Mouse (Mus musculus) heart, embryonic 12.5 days (tissue): Measurements from ENCODE around the gene Churc1. TPM values are rescaled to one million over a fixed set of nuclear protein-coding genes. Genes with fewer than 3 reads are reported as not detected.
A peak's percentile ranks its signal among the peaks of the same experiment; 100 is the strongest.
"Not testable (repeated sequence)": the region's sequence is repeated elsewhere in the genome, so short reads cannot be mapped to it uniquely, and the experiment has no call there.

Source experiments
- ATAC-seq: fragments of 200-750 bp; cut with Nextera tagmentation; 2 replicates; pipeline ENCODE4 v1.8.0; 2017; ENCODE audit warnings: moderate TSS enrichment, moderate library complexity; ENCODE audit not compliant: insufficient number of reproducible peaks, low FRiP score
- H3K27ac ChIP-seq: fragments of 300-500 bp; sonication (generic); 2 replicates; pipeline ENCODE4 v1.5.1; 2016; ENCODE audit warnings: mild to moderate bottlenecking, moderate library complexity; ENCODE audit not compliant: poor library complexity, severe bottlenecking
- H3K27me3 ChIP-seq: fragments of 300-500 bp; sonication (generic); replicated peaks from 2 replicates; pipeline ENCODE4 v1.6.1; 2016; ENCODE audit warnings: mild to moderate bottlenecking, moderate library complexity
- H3K36me3 ChIP-seq: fragments of 300-500 bp; sonication (generic); 2 replicates; pipeline ENCODE4 v1.6.1; 2016; ENCODE audit warnings: mild to moderate bottlenecking, moderate library complexity
- H3K4me1 ChIP-seq: fragments of 300-500 bp; sonication (generic); replicated peaks from 2 replicates; pipeline ENCODE4 v1.6.1; 2016; ENCODE audit warnings: mild to moderate bottlenecking
- H3K4me2 ChIP-seq: fragments of 300-500 bp; sonication (generic); 2 replicates; pipeline ENCODE4 v1.6.1; 2016; ENCODE audit warnings: mild to moderate bottlenecking, moderate library complexity
- H3K4me3 ChIP-seq: fragments of 300-500 bp; sonication (generic); 2 replicates; pipeline ENCODE4 v1.5.1; 2016; ENCODE audit warnings: mild to moderate bottlenecking
- H3K9ac ChIP-seq: fragments of 300-500 bp; sonication (generic); 2 replicates; pipeline ENCODE4 v1.6.1; 2016; ENCODE audit warnings: mild to moderate bottlenecking, moderate library complexity
- H3K9me3 ChIP-seq: fragments of 300-500 bp; sonication (generic); replicated peaks from 2 replicates; pipeline ENCODE4 v1.6.1; 2016; ENCODE audit warnings: mild to moderate bottlenecking, moderate library complexity
- WGBS: fragments of 180-500 bp; shearing (Covaris S2); methylation state at CpG from one replicate; pipeline ENCODE4 v1.1.7; 2016; 5-methylcytosine and 5-hydroxymethylcytosine counted together
- polyA plus RNA-seq: library from polyadenylated mRNA; unstranded; fragments of >200 nt; fragmentation: Nextera tagmentation; extraction: Ambion mirVana; gene quantifications from 2 replicates; pipeline ENCODE4 v1.2.1, GENCODE M21; 2016

Gene Churc1
- polyA plus RNA-seq, 1 experiment from 2014 or later: 131 TPM

DNA sequence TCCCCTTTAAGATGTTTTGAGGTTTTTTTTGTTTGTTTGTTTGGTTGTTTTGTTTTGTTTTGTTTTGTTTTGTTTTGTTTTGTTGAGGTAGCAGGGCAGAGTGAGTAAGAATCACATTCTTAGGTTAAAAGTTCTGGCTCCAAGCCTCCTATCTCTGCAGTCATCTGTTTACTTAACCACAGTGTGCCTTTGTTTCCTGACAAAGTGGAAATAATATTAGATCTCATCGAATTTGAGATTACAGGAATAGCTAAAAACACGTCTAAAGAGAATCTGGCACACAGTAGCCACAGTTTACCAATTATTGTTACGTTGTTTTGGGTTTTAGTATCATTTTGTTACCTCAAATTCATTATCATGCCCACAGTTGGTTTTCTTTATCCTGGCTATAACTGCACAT is 9.3 kb downstream of the Churc1 start:
- Histone ChIP-seq H3K9ac (no peak overlapping the region), H3K9me3 (no peaks in the 10 kb centered on the region), H3K27me3 (no peaks in the 10 kb centered on the region), H3K27ac (peak overlapping the region; percentile 22; the same call in 1 of the 2 replicates), H3K4me3 (no peak overlapping the region), H3K4me2 (no peak overlapping the region), H3K4me1 (peaks cover 11% of the 10 kb centered on the region; the same call in 1 of the 2 replicates), H3K36me3 (peaks cover 8% of the 10 kb centered on the region)
- 74% methylated on average over 3 of the region's 3 CpGs for WGBS
- ATAC-seq: no peak

DNA sequence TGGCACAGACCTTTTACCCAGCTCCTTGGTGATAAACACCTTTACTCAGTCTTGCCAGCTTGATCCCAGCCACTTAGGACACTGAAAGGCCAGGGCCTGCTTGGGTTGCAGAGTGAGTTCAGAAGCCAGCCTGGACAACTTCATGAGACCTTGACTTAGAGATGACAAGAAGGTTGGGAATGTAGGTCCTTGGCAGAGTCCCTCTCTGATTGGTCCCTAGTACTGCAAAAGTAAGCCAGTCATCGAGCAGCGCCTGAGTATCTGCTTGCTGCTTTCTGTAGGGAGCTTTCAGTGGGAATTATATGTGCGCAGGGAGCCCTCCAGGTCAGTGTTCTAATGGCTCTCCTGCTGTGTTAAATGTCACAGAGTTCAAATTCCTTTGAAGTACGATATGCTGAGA is 9.8 kb downstream of the Churc1 start:
- no peak overlapping the region for H3K9ac ChIP-seq
- WGBS: 43% methylated on average over 4 of the region's 4 CpGs
- ATAC-seq: no peak

GRCm38 (mm10) chr12:76776898-76777297 is 11.6 kb downstream of the Churc1 start:
- no peak overlapping the region for H3K4me3 ChIP-seq
- H3K36me3 ChIP-seq: peaks cover 11% of the 10 kb centered on the region
- no peak overlapping the region for H3K27ac ChIP-seq
- H3K4me2 ChIP-seq: no peak overlapping the region
- WGBS: 31% methylated on average over 5 of the region's 5 CpGs
- H3K9ac ChIP-seq: no peak overlapping the region
- no peaks in the 10 kb centered on the region for H3K27me3 ChIP-seq
- H3K4me1 ChIP-seq: peaks cover 17% of the 10 kb centered on the region
- no peak for ATAC-seq
- no peaks in the 10 kb centered on the region for H3K9me3 ChIP-seq

More for the DNA sequence above, 9.8 kb downstream of the Churc1 start:
- H3K27me3 ChIP-seq: no peaks in the 10 kb centered on the region
- peaks cover 10% of the 10 kb centered on the region for H3K36me3 ChIP-seq
- H3K4me3 ChIP-seq: no peak overlapping the region
- H3K9me3 ChIP-seq: no peaks in the 10 kb centered on the region
- peaks cover 11% of the 10 kb centered on the region; the same call in 1 of the 2 replicates for H3K4me1 ChIP-seq
- H3K4me2 ChIP-seq: no peak overlapping the region
- H3K27ac ChIP-seq: peak overlapping the region; percentile 22; the same call in 1 of the 2 replicates

GRCm38 (mm10) chr12:76777845-76778244 is 12.5 kb downstream of the Churc1 start:
- Histone ChIP-seq H3K9ac (no peak overlapping the region), H3K4me3 (no peak overlapping the region), H3K9me3 (no peaks in the 10 kb centered on the region), H3K27me3 (no peaks in the 10 kb centered on the region), H3K4me1 (peaks cover 17% of the 10 kb centered on the region), H3K4me2 (no peak overlapping the region), H3K27ac (no peak overlapping the region), H3K36me3 (peaks cover 13% of the 10 kb centered on the region)
- ATAC-seq: no peak

- WGBS: 81% methylated on average over 10 of the region's 10 CpGs
- no peak overlapping the region for H3K4me2 ChIP-seq
- no peak overlapping the region for H3K9ac ChIP-seq
- H3K27me3 ChIP-seq: no peaks in the 10 kb centered on the region
- ATAC-seq: no peak
- peaks cover 17% of the 10 kb centered on the region for H3K4me1 ChIP-seq
- H3K9me3 ChIP-seq: no peaks in the 10 kb centered on the region
- H3K4me3 ChIP-seq: no peak overlapping the region
- peaks cover 13% of the 10 kb centered on the region for H3K36me3 ChIP-seq
- H3K27ac ChIP-seq: no peak overlapping the region
Measured at GRCm38 (mm10) chr12:76778305-76779083, 13.2 kb downstream of the Churc1 start.

- no peaks in the 10 kb centered on the region for H3K9me3 ChIP-seq
- H3K36me3 ChIP-seq: peaks cover 13% of the 10 kb centered on the region
- peaks cover 25% of the 10 kb centered on the region for H3K4me1 ChIP-seq
- no peak for ATAC-seq
- no peak overlapping the region for H3K9ac ChIP-seq
- no peak overlapping the region for H3K4me3 ChIP-seq
- no peak overlapping the region for H3K4me2 ChIP-seq
- no peak overlapping the region for H3K27ac ChIP-seq
- H3K27me3 ChIP-seq: no peaks in the 10 kb centered on the region
- 88% methylated on average over 5 of the region's 5 CpGs for WGBS
Measured at GRCm38 (mm10) chr12:76779951-76780350, 14.6 kb downstream of the Churc1 start.

DNA sequence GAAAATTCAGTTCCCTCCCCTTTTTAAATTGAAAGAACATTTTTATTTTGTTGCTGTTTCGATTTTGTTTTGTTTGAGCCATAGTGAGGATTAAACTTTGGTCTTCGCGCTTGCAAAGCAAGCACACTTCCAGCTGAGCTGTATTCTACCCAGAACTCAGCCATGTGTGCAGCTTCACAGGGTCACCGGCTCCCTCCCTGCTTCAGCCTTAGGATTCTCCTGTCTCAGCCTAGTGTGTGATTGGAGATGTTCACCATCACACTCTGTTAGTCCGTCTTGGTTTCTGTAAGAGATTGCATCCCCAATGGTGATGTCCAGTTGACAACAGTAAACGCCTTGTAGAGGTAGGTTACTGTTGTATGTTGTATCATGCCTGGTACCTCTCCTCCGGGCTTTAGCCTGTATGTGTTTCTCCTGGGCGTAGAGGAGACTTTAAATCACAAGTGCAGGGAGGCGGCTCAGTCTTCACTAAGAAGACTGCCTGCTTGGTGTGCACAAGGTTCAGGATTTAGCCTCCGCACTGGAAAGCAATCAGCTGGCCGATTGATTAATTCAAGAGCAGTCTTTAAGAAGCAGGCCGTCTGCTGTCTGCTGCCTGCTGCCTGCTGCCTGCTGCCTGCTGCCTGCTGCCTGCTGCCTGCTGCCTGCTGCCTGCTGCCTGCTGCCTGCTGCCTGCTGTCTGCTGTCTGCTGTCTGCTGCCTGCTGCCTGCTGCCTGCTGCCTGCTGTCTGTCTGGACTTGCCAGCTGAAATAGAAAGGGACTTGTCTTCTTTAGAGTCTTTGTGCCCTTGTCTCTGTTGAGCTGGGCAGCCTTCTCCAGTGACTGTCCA is 15.5 kb downstream of the Churc1 start:
- H3K36me3 ChIP-seq: peaks cover 13% of the 10 kb centered on the region
- 68% methylated on average over 12 of the region's 12 CpGs for WGBS
- H3K27me3 ChIP-seq: no peaks in the 10 kb centered on the region
- no peaks in the 10 kb centered on the region for H3K9me3 ChIP-seq
- no peak overlapping the region for H3K9ac ChIP-seq
- H3K4me3 ChIP-seq: no peak overlapping the region
- H3K4me2 ChIP-seq: no peak overlapping the region
- peak overlapping the region; percentile 67 for H3K27ac ChIP-seq
- H3K4me1 ChIP-seq: peaks cover 18% of the 10 kb centered on the region
- ATAC-seq: no peak

- no peak overlapping the region for H3K4me3 ChIP-seq
- WGBS: 42% methylated on average over 10 of the region's 10 CpGs
- ATAC-seq: no peak; the same call in 1 of the 2 replicates
- H3K36me3 ChIP-seq: 0 out of 2 replicates have a peak, but pooled peaks cover 4% of the 10 kb centered on the region
- peak overlapping the region; percentile 29; the same call in 1 of the 2 replicates for H3K27ac ChIP-seq
- no peaks in the 10 kb centered on the region for H3K27me3 ChIP-seq
- peaks cover 18% of the 10 kb centered on the region for H3K4me1 ChIP-seq
- no peaks in the 10 kb centered on the region for H3K9me3 ChIP-seq
- no peak overlapping the region for H3K4me2 ChIP-seq
- no peak overlapping the region for H3K9ac ChIP-seq
Measured at GRCm38 (mm10) chr12:76784056-76784619, 18.8 kb downstream of the Churc1 start.

DNA sequence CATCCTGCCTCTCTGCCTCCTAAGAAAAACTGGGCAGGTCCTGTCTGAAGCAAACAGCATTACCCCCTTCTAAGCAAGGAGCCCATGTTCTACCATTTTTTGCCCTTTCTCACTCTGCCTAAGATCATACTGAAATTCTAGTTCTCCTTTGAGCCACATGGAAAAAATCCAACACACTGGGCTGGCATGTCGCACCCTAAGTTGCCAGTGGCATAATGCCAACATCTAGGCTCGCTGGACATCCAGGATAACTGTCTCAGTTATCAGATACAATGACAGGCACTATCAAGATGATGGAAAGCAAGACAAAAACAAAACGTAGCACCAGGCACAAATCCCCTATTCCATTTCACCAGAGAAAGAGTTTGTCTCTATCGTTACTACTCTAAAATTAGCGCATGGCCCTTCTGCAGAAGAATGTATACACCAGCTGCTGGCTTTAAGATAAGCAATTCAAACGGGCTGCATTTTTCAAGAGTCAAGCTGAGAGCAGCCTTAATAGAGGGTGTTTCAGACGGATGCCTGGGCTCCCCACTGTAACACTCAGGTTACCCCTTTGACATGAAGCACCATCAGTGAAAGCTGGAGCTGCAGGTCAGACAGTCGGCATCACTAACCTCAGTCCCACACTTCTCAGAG is 25.2 kb downstream of the Churc1 start:
- H3K9ac ChIP-seq: 0 out of 2 replicates have a peak overlapping the region, but pooled peaks have one; percentile 31
- peak overlapping the region; percentile 55 for H3K4me2 ChIP-seq
- no peaks in the 10 kb centered on the region for H3K36me3 ChIP-seq
- H3K4me3 ChIP-seq: peak overlapping the region; percentile 6; the same call in 1 of the 2 replicates
- H3K27me3 ChIP-seq: no peaks in the 10 kb centered on the region
- WGBS: 13% methylated on average over 8 of the region's 8 CpGs
- H3K27ac ChIP-seq: peak overlapping the region; percentile 93
- peaks cover 23% of the 10 kb centered on the region for H3K4me1 ChIP-seq
- H3K9me3 ChIP-seq: no peaks in the 10 kb centered on the region
- no peak; the same call in 1 of the 2 replicates for ATAC-seq

DNA sequence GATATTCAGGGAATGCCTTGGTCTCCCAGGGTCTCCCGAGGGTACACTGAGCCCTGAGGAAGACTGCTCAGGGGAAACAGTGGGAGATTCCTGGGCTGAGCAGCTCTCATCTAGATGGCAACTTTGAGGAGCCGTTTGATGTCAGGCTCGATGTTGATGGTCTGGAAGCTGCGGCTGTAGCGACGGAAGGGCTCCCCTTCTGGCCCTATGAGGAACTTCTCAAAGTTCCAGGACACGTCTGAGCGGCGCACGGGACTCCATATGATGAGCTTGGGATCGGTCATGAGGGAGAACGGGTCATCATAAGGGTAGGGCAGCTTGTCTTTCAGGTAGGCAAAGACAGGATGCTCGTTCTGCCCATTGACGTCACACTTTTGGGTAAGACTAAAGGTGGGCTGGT is 27.2 kb downstream of the Churc1 start:
- H3K9me3 ChIP-seq, H3K4me2 ChIP-seq, H3K4me3 ChIP-seq, H3K27ac ChIP-seq, ATAC-seq, H3K27me3 ChIP-seq, H3K36me3 ChIP-seq, H3K9ac ChIP-seq: not testable (repeated sequence)
- H3K4me1 ChIP-seq: peaks cover 23% of the 10 kb centered on the region
- 58% methylated on average over 14 of the region's 14 CpGs for WGBS
